Mouse (Mus musculus) lung, postnatal 0 days (tissue): Measurements from ENCODE around the gene Uvssa.

Experiments used
- CTCF ChIP-seq: IDR thresholded peaks from 2 replicates; pipeline ENCODE4 v1.5.1; 2016; ENCODE audit warnings: antibody characterized with exemption, mild to moderate bottlenecking
- EP300 ChIP-seq: IDR thresholded peaks from 2 replicates; pipeline ENCODE4 v1.6.1; 2016; ENCODE audit warnings: antibody characterized with exemption, mild to moderate bottlenecking, control low read depth

DNA sequence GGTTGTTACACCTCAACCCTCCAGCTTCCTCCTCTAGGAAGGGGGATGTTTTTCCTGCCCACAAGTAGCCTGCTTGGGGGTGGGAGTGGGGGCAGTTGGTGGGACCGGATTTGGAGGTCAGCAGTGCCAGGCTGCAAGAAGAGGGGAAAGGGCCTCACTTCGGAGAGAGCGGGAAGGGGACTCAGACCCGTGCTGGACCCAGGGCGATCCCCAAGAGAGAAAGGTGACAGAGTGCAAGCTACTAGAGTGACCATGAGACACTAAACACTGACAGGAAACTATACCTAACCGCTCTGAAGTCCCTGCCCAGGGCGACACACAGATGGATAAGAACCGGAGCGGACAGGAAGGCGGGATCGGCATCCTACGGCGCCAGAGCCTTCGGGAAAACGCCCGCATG, 51.8 kb downstream of the Uvssa start:
- TF ChIP-seq CTCF (no peak), EP300 (no peak)
